Mouse (Mus musculus) left cerebral cortex, postnatal 36 days (tissue): ENCODE measurements at regions not wholly inside any gene's neighbourhood (a gene's known extent, or its start where the extent isn't known, plus 50 kb on each side); places are given as distances from the start of the nearest gene placed in this dataset.

Source experiments
- DNase-seq, 2 experiments: peaks; one replicate each; pipeline ENCODE4 v3.0.0; 2021 to 2022; ENCODE audit warnings: low spot score in 2 of 2, mixed read lengths in 1 of 2
- intact Hi-C: fragments of 180-260 bp; cut with DNase I; formaldehyde crosslinking; loops from one replicate; pipeline ENCODE4 v1.15.1; 2025

DNA sequence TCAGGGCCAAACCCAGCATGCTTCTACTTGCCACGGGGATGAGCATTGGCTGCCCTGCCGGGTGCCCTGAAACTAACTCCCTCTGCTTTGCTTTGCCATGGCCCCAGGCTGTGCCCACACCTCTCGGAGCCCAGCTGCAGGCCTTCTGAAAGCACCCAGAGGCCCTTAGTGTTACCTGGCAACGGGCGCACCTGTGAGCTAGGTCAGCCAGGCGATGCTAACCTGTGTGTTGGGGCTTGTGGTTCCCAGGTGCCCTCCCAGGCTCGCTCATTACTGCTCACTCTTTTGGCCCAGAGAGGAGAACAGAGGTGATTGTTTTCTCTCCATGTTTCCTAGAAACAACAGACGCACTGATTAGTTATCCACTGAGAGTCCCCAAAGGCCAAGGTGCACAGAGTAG is 243.4 kb upstream of the Id4 start:
- intact Hi-C loops, result no loop called here
- DNase-seq, result no peak

GRCm38 (mm10) chr13:48018606-48019005 is 242.4 kb upstream of the Id4 start:
- intact Hi-C loops, result no loop called here
- DNase-seq, result no peak

- no peak for DNase-seq
- intact Hi-C loops, result no loop called here
Measured at GRCm38 (mm10) chr13:48022958-48023615, 237.9 kb upstream of the Id4 start.

GRCm38 (mm10) chr13:48027775-48028489 is 233.1 kb upstream of the Id4 start:
- intact Hi-C loops, result no loop called here
- peak; percentile 59 to 74 for DNase-seq

GRCm38 (mm10) chr13:48031491-48031890 is 229.5 kb upstream of the Id4 start:
- intact Hi-C loops, result no loop called here
- DNase-seq, result no peak

GRCm38 (mm10) chr13:48042172-48042571 is 218.9 kb upstream of the Id4 start:
- no peak for DNase-seq
- intact Hi-C loops, result no loop called here

GRCm38 (mm10) chr13:48042572-48042971 is 218.5 kb upstream of the Id4 start:
- intact Hi-C loops, result no loop called here
- DNase-seq, result no peak

- intact Hi-C loops, result no loop called here
- DNase-seq, result no peak
Measured at GRCm38 (mm10) chr13:48046201-48046750, 214.8 kb upstream of the Id4 start.

GRCm38 (mm10) chr13:48049796-48050195 is 211.2 kb upstream of the Id4 start:
- DNase-seq, result no peak
- intact Hi-C loops, result no loop called here

DNA sequence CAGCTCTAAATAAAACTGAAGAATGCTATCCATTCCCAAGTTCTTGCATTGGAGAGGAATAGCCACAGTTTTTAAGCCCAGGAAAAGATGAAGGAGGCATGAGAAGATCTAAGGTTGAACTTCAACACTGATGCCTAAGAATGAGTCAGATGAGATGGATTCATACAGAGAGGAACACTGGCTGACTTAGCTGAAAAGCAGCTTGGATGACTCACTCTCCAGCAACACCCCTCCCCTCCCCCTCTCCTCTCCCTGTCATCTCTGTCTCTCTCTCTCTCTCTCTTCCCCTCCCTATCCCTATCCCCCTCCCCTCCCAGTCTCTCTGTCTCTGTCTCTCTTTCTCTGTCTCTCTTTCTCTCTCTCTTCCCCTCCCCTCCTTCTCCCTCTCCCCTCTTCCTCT is 186.4 kb upstream of the Id4 start:
- intact Hi-C loops, result no loop called here
- DNase-seq, result peak in 1 of 2 experiments; percentile 14

GRCm38 (mm10) chr13:48075315-48075714 is 185.7 kb upstream of the Id4 start:
- intact Hi-C loops, result no loop called here
- no peak for DNase-seq

DNA sequence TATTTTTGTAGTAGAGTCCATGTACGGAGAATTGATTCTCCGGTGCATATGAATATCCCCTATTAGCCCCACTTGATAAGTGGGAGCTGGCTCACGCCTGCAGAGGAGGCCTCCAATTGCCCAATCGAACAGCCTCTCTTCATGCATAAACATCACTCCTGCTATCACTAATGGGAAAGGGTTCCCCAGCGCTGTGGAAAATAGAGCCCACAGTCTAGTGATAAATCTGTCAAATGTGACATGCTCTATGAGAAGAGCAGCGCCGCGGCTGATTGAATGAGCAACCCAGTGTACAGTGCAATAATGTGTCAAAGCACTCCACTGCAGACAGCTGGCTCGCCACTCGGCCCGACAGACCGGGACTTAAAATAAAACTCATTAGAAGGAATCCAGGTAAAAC is 182.8 kb upstream of the Id4 start:
- intact Hi-C loops, result no loop called here
- DNase-seq, result no peak

DNA sequence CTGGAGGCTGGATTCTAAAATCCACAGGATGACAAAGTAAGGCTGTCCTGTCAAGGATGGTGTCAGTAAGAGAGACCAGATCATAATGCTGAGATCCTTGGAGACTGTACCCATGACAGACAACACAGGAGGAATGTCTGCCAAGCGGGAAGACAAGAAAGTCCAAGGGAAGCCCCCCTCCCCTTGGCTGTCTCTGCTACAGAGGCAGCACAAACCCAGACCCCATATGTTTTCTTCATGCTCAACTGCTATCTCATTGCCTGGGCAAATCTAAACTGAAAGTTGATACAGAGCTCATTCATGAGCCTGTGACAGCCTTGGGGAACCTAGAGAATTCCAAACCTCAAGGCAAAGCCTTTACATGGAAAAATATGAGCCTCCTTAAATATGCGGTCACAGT is 177.7 kb upstream of the Id4 start:
- no peak for DNase-seq
- intact Hi-C loops, result no loop called here

DNA sequence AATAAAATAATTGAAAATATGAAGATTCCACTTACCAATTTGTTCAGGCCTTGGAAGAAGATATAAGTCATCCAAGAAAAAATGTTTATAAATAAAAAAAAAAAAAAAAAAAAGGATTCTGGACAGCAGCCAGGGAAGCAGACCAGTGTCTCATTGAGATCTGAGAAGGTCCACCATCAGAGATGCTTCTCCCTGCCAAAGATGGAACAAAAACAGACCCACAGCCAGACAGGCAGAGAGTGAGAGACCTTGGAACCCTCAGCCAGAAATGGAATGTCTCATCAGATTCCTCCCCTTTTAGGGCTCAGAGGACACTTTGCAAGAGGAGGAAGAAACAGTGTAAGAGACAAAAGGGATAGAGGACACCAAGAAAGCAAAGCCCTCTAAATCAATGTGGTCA is 177.2 kb upstream of the Id4 start:
- intact Hi-C loops, result no loop called here

GRCm38 (mm10) chr13:48094275-48095035 is 166.6 kb upstream of the Id4 start:
- intact Hi-C loops, result no loop called here
- DNase-seq, result no peak

More for the DNA sequence above, 177.2 kb upstream of the Id4 start:
- no peak for DNase-seq

DNA sequence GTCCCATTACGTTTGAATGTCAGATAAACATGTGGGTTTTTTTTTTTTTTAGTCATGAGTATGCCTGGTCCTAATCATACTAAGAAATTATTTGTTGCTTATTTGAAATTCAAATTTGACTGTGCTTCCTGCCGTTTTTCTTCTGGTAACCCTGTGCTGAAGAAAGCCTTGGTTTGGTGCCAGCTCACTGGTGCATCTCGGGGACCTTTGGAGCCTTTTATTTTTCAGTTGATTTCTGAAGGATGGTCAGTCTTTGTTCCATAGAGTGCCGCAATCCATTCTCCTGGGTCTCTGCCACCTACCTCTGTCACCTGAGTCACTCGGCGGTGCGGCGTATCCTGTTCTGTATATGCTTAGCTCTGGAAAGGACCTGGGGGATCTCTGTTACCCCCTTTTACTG is 158.9 kb upstream of the Id4 start:
- DNase-seq, result no peak
- intact Hi-C loops, result no loop called here

DNA sequence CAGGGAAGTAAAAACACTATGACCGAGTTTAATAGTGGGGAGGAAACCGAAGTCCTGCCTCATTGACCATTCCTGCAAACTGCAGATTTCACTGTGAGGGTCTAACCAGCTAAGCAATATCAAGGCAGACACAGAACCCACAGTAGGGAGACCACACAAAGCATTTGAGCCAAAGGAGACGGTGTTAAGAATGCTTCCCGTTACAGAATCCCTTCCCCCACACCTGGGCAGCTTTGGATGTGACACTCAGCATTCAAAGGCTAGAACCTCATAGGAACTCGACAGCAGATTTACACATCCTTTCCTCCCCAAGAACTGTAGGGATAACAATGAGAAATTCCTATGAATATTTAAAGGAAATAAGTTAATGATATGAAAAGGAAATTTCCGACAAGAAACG is 158.5 kb upstream of the Id4 start:
- intact Hi-C loops, result no loop called here
- no peak for DNase-seq

GRCm38 (mm10) chr13:48104766-48105165 is 156.3 kb upstream of the Id4 start:
- no peak for DNase-seq
- intact Hi-C loops, result no loop called here

GRCm38 (mm10) chr13:48106946-48107345 is 154.1 kb upstream of the Id4 start:
- DNase-seq, result no peak
- intact Hi-C loops, result no loop called here

DNA sequence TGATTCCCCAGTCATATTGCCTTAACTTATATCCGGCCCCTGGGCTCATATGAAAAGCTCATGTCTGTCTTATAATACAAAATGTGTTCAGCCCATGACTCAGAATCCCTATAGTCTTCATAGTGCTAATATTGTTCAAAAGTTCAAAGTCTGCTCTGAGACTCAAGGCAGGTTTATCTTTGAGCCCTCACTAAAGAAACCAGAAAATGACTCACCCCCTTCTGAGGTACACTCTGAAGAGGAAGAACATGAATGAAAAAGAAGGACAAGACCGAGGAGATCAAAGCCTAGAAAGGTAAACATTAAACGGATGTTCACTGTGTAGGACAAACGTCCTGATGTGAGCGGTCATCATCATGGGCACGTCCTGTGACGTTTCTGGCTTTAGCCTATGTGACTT is 145.1 kb upstream of the Id4 start:
- no peak for DNase-seq
- intact Hi-C loops, result no loop called here

GRCm38 (mm10) chr13:48126582-48126981 is 134.4 kb upstream of the Id4 start:
- no peak for DNase-seq
- intact Hi-C loops, result no loop called here
